Mouse (Mus musculus) thymus, postnatal 0 days (tissue): ENCODE data around the gene Golga3. TPM values are rescaled to one million over a fixed set of nuclear protein-coding genes. Genes with fewer than 3 reads are reported as not detected.
A peak's percentile ranks its signal among the peaks of the same experiment; 100 is the strongest.

Experiments
- DNase-seq: peaks from one replicate; pipeline ENCODE4 v3.0.0-alpha.2; 2015; ENCODE audit warnings: low spot score
- polyA plus RNA-seq: library from polyadenylated mRNA; unstranded; fragments of >200 nt; fragmentation: Nextera tagmentation; extraction: Ambion mirVana; gene quantifications from 2 replicates; pipeline ENCODE4 v1.2.1, GENCODE M21; 2015

The Golga3 gene
- 12.1 and 12.3 TPM in 2 replicates for polyA plus RNA-seq

GRCm38 (mm10) chr5:110176362-110177020 is at the start of gene Golga3:
Gene Golga3, plus strand, starts transcription at chr5:110176701.
- peak; percentile 97 for DNase-seq

- DNase-seq: peak; percentile 99
These were observed 41.0 kb upstream of the Golga3 start, which contains the start of gene Chfr for GRCm38 (mm10) chr5:110135293-110136086. Gene Chfr, plus strand, starts transcription at chr5:110135842.

GRCm38 (mm10) chr5:110136087-110136464 is 40.4 kb upstream of the Golga3 start:
- DNase-seq: no peak

- no peak for DNase-seq
These were observed 38.7 kb upstream of the Golga3 start for GRCm38 (mm10) chr5:110137816-110138215.

- no peak for DNase-seq
These were observed 37.2 kb upstream of the Golga3 start for GRCm38 (mm10) chr5:110139325-110139724.

GRCm38 (mm10) chr5:110140424-110140823 is 36.1 kb upstream of the Golga3 start:
- DNase-seq: no peak

GRCm38 (mm10) chr5:110142309-110142708 is 34.2 kb upstream of the Golga3 start:
- no peak for DNase-seq

GRCm38 (mm10) chr5:110143007-110143406 is 33.5 kb upstream of the Golga3 start:
- DNase-seq: peak; percentile 24

- no peak for DNase-seq
These were observed 7.1 kb upstream of the Golga3 start for GRCm38 (mm10) chr5:110169374-110169773.

- DNase-seq: no peak
These were observed 520 bp downstream of the Golga3 start for GRCm38 (mm10) chr5:110177021-110177420.

GRCm38 (mm10) chr5:110178628-110179027 is 2.1 kb downstream of the Golga3 start:
- no peak for DNase-seq

GRCm38 (mm10) chr5:110181716-110182115 is 5.2 kb downstream of the Golga3 start:
- no peak for DNase-seq

GRCm38 (mm10) chr5:110203164-110203895 is 26.8 kb downstream of the Golga3 start:
- DNase-seq: peak; percentile 7

- DNase-seq: peak; percentile 17
These were observed 28.3 kb downstream of the Golga3 start for GRCm38 (mm10) chr5:110204777-110205176.

GRCm38 (mm10) chr5:110211312-110211711 is 34.8 kb downstream of the Golga3 start:
- no peak for DNase-seq

GRCm38 (mm10) chr5:110216780-110217179 is 40.3 kb downstream of the Golga3 start:
- no peak for DNase-seq

- DNase-seq: no peak
These were observed 43.8 kb downstream of the Golga3 start for GRCm38 (mm10) chr5:110220331-110220730.

- no peak for DNase-seq
These were observed 46.3 kb downstream of the Golga3 start for GRCm38 (mm10) chr5:110222757-110223156.

- DNase-seq: no peak
These were observed 48.6 kb downstream of the Golga3 start for GRCm38 (mm10) chr5:110225056-110225455.

GRCm38 (mm10) chr5:110227336-110227883 is 50.9 kb downstream of the Golga3 start:
- DNase-seq: no peak

GRCm38 (mm10) chr5:110230401-110230779 is 53.9 kb downstream of the Golga3 start:
- DNase-seq: no peak
